Mouse (Mus musculus) C2C12 (cell line): ENCODE data around the gene Rerg. TPM values are rescaled to one million over a fixed set of nuclear protein-coding genes. Genes with fewer than 3 reads are reported as not detected.

Source experiments
- H3K27me3 ChIP-seq: one replicate; pipeline ENCODE4 v1.6.1; 2011; ENCODE audit not compliant: control insufficient read depth, insufficient read depth, insufficient read length
- H3K36me3 ChIP-seq: one replicate; pipeline ENCODE4 v1.6.1; 2011; ENCODE audit not compliant: control insufficient read depth, insufficient read depth
- H3K4me3 ChIP-seq: one replicate; pipeline ENCODE4 v1.5.1; 2011; ENCODE audit warnings: mild to moderate bottlenecking, control low read depth; ENCODE audit not compliant: poor library complexity, insufficient read depth, severe bottlenecking
- H3K79me2 ChIP-seq: one replicate; pipeline ENCODE4 v1.6.1; 2011; ENCODE audit not compliant: control insufficient read depth, insufficient read depth
- H3K79me3 ChIP-seq: one replicate; pipeline ENCODE4 v1.6.1; 2011; ENCODE audit warnings: low read depth, control low read depth
- H3ac ChIP-seq: one replicate; pipeline ENCODE3; 2011; ENCODE audit warnings: low read depth; ENCODE audit not compliant: control insufficient read depth, insufficient read length
- CEBPB ChIP-seq: IDR thresholded peaks from one replicate; pipeline ENCODE4 v1.6.1; 2011; ENCODE audit warnings: low read depth, mild to moderate bottlenecking, control low read depth, moderate library complexity
- CTCF ChIP-seq: IDR thresholded peaks from one replicate; pipeline ENCODE4 v1.5.1; 2011; ENCODE audit not compliant: control insufficient read depth, insufficient read depth, insufficient read length
- FOSL1 ChIP-seq: IDR thresholded peaks from one replicate; pipeline ENCODE4 v1.8.0; 2011; ENCODE audit warnings: mild to moderate bottlenecking, low read length; ENCODE audit not compliant: poor library complexity, insufficient read depth, severe bottlenecking
- MAX ChIP-seq: IDR thresholded peaks from one replicate; pipeline ENCODE4 v1.6.1; 2011; ENCODE audit warnings: mild to moderate bottlenecking, control low read depth
- MYOD1 ChIP-seq: IDR thresholded peaks from one replicate; pipeline ENCODE4 v1.6.1; 2011; ENCODE audit warnings: low read depth; ENCODE audit not compliant: control insufficient read depth, insufficient read length
- MYOG ChIP-seq: IDR thresholded peaks from one replicate; pipeline ENCODE4 v1.6.1; 2011; ENCODE audit not compliant: control insufficient read depth, insufficient read length; ENCODE audit errors: extremely low read depth
- USF1 ChIP-seq: IDR thresholded peaks from one replicate; pipeline ENCODE4 v1.6.1; 2011; ENCODE audit warnings: low read depth, mild to moderate bottlenecking, control low read depth, moderate library complexity
- polyA plus RNA-seq: library from polyadenylated mRNA; unstranded; fragments of >200 nt; fragmentation: generic; extraction: Trizol; gene quantifications from one replicate; pipeline ENCODE4 v1.2.1, GENCODE M21; 2012; ENCODE audit warnings: missing spikeins

Rerg gene
- polyA plus RNA-seq, 1 experiment: 0.21 TPM

DNA sequence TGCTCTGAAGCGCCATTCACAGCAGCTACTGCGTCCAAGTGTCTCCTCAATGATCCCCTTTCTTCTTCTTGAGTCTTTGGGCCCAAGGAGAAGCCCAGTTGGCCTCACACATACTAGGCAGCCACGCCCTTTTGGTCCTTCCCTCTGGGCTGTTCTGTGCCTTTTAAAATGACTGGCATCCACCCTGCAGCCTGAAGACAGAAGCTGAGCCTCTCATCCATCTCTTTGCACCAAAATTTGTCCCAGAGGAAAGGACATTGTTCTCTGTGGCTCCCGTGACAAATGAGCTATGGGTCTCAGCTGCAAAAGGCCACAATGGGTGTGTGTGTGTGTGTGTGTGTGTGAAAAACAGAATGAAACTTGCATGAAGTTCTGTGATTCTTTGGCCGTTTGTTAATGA is 109.7 kb downstream of the Rerg start:
- H3K79me3 ChIP-seq: no peaks in the 10 kb centered on the region
- H3ac ChIP-seq: no peak overlapping the region
- H3K4me3 ChIP-seq: no peak overlapping the region
- no peaks in the 10 kb centered on the region for H3K79me2 ChIP-seq
- H3K27me3 ChIP-seq: no peaks in the 10 kb centered on the region
- TF ChIP-seq CEBPB (no peak), MYOD1 (no peak), FOSL1 (no peak), USF1 (no peak), MAX (no peak), MYOG (no peak), CTCF (no peak)
- no peaks in the 10 kb centered on the region for H3K36me3 ChIP-seq

DNA sequence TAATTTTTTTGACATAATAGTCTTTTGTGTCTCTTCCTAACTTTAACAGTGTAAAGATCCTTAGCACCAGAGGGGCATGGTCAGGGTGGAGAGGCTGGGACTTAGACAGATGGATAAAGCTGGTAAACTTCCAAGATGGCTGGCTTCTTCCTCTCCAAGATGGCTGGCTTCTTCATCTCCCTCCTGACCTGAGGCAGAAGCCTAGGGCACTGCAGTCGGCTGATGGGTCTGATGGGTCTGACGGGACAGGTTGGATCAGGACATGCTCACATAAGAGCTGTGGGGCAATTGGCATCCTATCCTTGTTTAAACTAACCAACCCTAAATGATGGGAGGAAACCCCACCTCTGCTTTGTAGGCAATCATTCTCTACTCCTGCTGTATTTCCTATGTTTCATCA is 112.0 kb downstream of the Rerg start:
- Histone ChIP-seq H3K27me3 (no peaks in the 10 kb centered on the region), H3K36me3 (no peaks in the 10 kb centered on the region), H3K79me3 (no peaks in the 10 kb centered on the region), H3K4me3 (no peak overlapping the region), H3K79me2 (no peaks in the 10 kb centered on the region), H3ac (no peak overlapping the region)
- TF ChIP-seq CEBPB (no peak), MAX (no peak), CTCF (no peak), USF1 (no peak), FOSL1 (no peak)

DNA sequence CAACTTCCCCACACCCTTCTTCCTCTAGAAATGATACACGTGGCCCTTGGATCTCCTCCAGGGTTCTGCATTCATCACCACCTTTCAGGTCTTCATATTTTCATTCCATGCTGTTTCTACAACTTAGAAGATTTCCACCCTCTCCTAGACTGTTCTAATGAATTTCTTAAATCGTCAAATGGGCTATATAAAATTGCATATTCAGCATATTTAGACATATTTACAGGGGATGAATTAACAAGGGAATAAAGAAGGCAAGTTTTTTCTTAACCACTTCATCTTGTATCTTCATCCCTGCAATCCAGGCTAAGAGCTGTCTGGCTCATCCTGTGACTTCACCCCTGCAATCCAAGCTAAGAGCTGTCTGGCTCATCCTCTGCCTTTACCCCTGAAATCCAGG is 116.2 kb downstream of the Rerg start:
- Histone ChIP-seq H3K79me3 (no peaks in the 10 kb centered on the region), H3K4me3 (no peak overlapping the region), H3ac (no peak overlapping the region), H3K79me2 (no peaks in the 10 kb centered on the region), H3K36me3 (no peaks in the 10 kb centered on the region), H3K27me3 (no peaks in the 10 kb centered on the region)
- TF ChIP-seq MYOD1 (no peak), USF1 (no peak), MAX (no peak), FOSL1 (no peak), CEBPB (no peak), CTCF (no peak), MYOG (no peak)

DNA sequence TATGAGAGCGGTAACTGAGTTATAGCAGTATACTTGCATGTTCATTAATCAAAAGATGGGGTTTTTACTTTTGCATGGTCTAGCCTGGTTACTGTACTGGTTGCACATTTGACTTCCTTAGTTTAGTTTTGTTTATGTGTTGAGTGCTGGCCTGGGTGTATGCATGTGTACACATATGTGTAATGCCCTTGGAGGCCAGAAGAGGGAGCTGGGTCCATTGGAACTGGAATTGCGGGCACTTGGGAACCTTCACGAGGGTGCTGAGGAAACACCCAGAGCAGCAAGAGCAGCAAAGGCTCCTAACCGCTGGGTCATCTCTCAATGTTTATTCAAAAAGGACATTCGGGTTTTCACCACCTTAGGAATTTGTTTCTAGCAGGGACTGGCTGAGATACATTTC is 116.8 kb downstream of the Rerg start:
- H3K27me3 ChIP-seq: no peaks in the 10 kb centered on the region

DNA sequence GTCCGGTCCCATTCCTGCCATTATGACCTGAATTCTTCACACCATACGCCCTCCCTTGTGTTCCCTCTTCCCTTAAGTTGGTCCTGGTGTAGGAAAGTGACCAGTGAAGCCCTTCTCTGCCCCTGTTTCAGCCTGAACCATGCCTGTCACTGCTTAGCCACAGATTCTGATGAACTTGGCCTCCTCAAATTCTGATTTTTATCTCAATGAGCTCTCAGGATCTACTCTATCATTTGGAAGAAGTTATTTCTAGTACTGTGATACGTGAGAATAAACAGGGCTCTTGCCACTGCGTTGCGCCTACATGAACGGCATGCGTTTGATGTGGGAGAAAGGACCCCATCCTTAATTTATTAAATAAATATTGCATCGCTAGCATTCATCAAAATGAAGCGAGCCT is 117.3 kb downstream of the Rerg start:
- no peaks in the 10 kb centered on the region for H3K79me2 ChIP-seq
- H3K4me3 ChIP-seq: no peak overlapping the region
- H3ac ChIP-seq: no peak overlapping the region
- no peak for TF ChIP-seq USF1
- no peak for TF ChIP-seq MYOG
- no peak for TF ChIP-seq CEBPB
- no peak for TF ChIP-seq CTCF
- no peak for TF ChIP-seq MAX
- no peak for TF ChIP-seq FOSL1
- no peak for TF ChIP-seq MYOD1
- H3K36me3 ChIP-seq: no peaks in the 10 kb centered on the region
- H3K79me3 ChIP-seq: no peaks in the 10 kb centered on the region
- no peaks in the 10 kb centered on the region for H3K27me3 ChIP-seq

More for the DNA sequence above, 116.8 kb downstream of the Rerg start:
- TF ChIP-seq FOSL1: no peak
- no peak for TF ChIP-seq MAX
- TF ChIP-seq USF1: no peak
- no peak for TF ChIP-seq CEBPB
- no peak for TF ChIP-seq MYOG
- peak; percentile 56 for TF ChIP-seq CTCF
- TF ChIP-seq MYOD1: no peak
- H3K36me3 ChIP-seq: no peaks in the 10 kb centered on the region
- no peak overlapping the region for H3K4me3 ChIP-seq
- no peak overlapping the region for H3ac ChIP-seq
- no peaks in the 10 kb centered on the region for H3K79me3 ChIP-seq
- H3K79me2 ChIP-seq: no peaks in the 10 kb centered on the region

DNA sequence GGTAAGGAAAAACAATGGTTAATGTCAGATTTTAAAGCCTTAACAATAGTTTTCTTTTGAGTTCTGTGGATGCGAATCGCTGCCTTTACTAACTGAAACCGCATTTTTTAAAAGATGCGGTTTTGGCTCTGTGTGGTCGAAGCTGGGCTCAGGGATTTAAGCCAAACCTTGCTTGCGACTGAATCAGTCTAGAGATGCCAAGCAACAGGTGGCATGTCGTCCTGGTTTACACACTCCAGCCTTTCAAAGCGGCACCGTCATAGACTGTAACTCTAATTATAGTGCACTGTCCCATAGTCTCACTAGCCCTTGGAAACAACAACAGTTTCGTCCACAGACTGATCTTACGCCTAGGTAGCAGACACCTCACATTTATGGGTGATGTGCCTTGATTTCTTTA is 123.3 kb downstream of the Rerg start:
- TF ChIP-seq MYOD1: peak; percentile 96
- TF ChIP-seq CEBPB: no peak

More for the DNA sequence above, 123.3 kb downstream of the Rerg start:
- H3K79me3 ChIP-seq: no peaks in the 10 kb centered on the region
- H3ac ChIP-seq: no peak overlapping the region
- H3K27me3 ChIP-seq: no peaks in the 10 kb centered on the region
- H3K4me3 ChIP-seq: no peak overlapping the region
- H3K36me3 ChIP-seq: no peaks in the 10 kb centered on the region
- H3K79me2 ChIP-seq: no peaks in the 10 kb centered on the region
